Mouse (Mus musculus) neural tube, embryonic 12.5 days (tissue): ENCODE measurements around the gene Bcas3. TPM values are rescaled to one million over a fixed set of nuclear protein-coding genes. Genes with fewer than 3 reads are reported as not detected.
A peak's percentile ranks its signal among the peaks of the same experiment; 100 is the strongest.

Experiments
- ATAC-seq: fragments of 200-750 bp; cut with Nextera tagmentation; 2 replicates; pipeline ENCODE4 v1.8.0; 2017; ENCODE audit warnings: low read depth, mild to moderate bottlenecking, moderate TSS enrichment, moderate library complexity; ENCODE audit not compliant: low FRiP score
- H3K27ac ChIP-seq: fragments of 300-500 bp; sonication (generic); 2 replicates; pipeline ENCODE4 v1.5.1; 2016
- H3K27me3 ChIP-seq: fragments of 300-500 bp; sonication (generic); replicated peaks from 2 replicates; pipeline ENCODE4 v1.6.1; 2016; ENCODE audit warnings: mild to moderate bottlenecking
- H3K36me3 ChIP-seq: fragments of 300-500 bp; sonication (generic); 2 replicates; pipeline ENCODE4 v1.6.1; 2016; ENCODE audit warnings: mild to moderate bottlenecking
- H3K4me1 ChIP-seq: fragments of 300-500 bp; sonication (generic); 2 replicates; pipeline ENCODE4 v1.6.1; 2016
- H3K4me2 ChIP-seq: fragments of 300-500 bp; sonication (generic); replicated peaks from 2 replicates; pipeline ENCODE4 v1.6.1; 2016; ENCODE audit warnings: mild to moderate bottlenecking
- H3K4me3 ChIP-seq: fragments of 300-500 bp; sonication (generic); 2 replicates; pipeline ENCODE4 v1.5.1; 2016
- H3K9ac ChIP-seq: fragments of 300-500 bp; sonication (generic); 2 replicates; pipeline ENCODE4 v1.6.1; 2016; ENCODE audit warnings: mild to moderate bottlenecking
- H3K9me3 ChIP-seq: fragments of 300-500 bp; sonication (generic); 2 replicates; pipeline ENCODE4 v1.6.1; 2016; ENCODE audit warnings: mild to moderate bottlenecking
- WGBS: fragments of 180-500 bp; shearing (Covaris S2); methylation state at CpG from one replicate; pipeline ENCODE4 v1.1.7; 2016; 5-methylcytosine and 5-hydroxymethylcytosine counted together
- polyA plus RNA-seq: library from polyadenylated mRNA; unstranded; fragments of >200 nt; fragmentation: Nextera tagmentation; extraction: Ambion mirVana; gene quantifications from 2 replicates; pipeline ENCODE4 v1.2.1, GENCODE M21; 2016

Gene Bcas3
- polyA plus RNA-seq, 1 experiment from 2014 or later, result 38.2 TPM

- 85% methylated on average over 3 of the region's 3 CpGs for WGBS
- ATAC-seq, result no peak
- H3K9ac ChIP-seq, result no peak overlapping the region
These were observed 260.6 kb downstream of the Bcas3 start for GRCm38 (mm10) chr11:85613586-85613985.

DNA sequence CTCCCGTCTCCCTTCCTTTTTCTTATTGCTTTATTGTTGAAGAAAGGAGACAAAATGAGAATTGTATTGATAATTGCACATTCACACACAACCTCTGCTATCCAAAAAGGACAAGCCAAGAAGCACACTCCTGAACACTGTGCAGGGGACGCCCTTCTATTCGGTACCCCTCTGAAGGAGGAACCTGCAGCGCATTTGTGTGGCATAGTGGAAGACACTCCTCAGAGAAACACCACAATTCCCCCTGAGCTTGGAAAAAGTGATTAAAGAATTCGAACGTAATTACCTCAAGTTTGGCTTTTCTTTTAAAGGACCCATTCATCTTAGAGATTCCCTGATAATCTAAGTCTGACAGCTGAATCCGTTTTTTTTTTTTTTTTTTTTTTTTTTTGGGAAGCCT is 261.5 kb downstream of the Bcas3 start:
- Histone ChIP-seq H3K36me3 (no peaks in the 10 kb centered on the region), H3K9ac (no peak overlapping the region), H3K4me1 (peaks cover 6% of the 10 kb centered on the region; the same call in 1 of the 2 replicates), H3K27me3 (no peaks in the 10 kb centered on the region), H3K27ac (no peak overlapping the region), H3K4me2 (no peak overlapping the region), H3K9me3 (no peaks in the 10 kb centered on the region), H3K4me3 (no peak overlapping the region)
- ATAC-seq, result no peak
- 86% methylated on average over 7 of the region's 7 CpGs for WGBS

More at GRCm38 (mm10) chr11:85613586-85613985, 260.6 kb downstream of the Bcas3 start:
- no peaks in the 10 kb centered on the region for H3K36me3 ChIP-seq
- H3K4me1 ChIP-seq, result no peaks in the 10 kb centered on the region
- H3K27me3 ChIP-seq, result no peaks in the 10 kb centered on the region
- no peak overlapping the region for H3K27ac ChIP-seq
- no peaks in the 10 kb centered on the region for H3K9me3 ChIP-seq
- H3K4me3 ChIP-seq, result no peak overlapping the region
- H3K4me2 ChIP-seq, result no peak overlapping the region

GRCm38 (mm10) chr11:85615421-85615820 is 262.5 kb downstream of the Bcas3 start:
- no peak overlapping the region for H3K4me3 ChIP-seq
- no peak overlapping the region for H3K27ac ChIP-seq
- H3K4me2 ChIP-seq, result no peak overlapping the region
- no peak overlapping the region for H3K9ac ChIP-seq
- WGBS, result 73% methylated on average over 7 of the region's 7 CpGs
- ATAC-seq, result no peak
- no peaks in the 10 kb centered on the region for H3K9me3 ChIP-seq
- no peaks in the 10 kb centered on the region for H3K36me3 ChIP-seq
- no peaks in the 10 kb centered on the region for H3K27me3 ChIP-seq
- H3K4me1 ChIP-seq, result peaks cover 6% of the 10 kb centered on the region; the same call in 1 of the 2 replicates

GRCm38 (mm10) chr11:85621486-85621885 is 268.5 kb downstream of the Bcas3 start:
- Histone ChIP-seq H3K36me3 (no peaks in the 10 kb centered on the region), H3K4me1 (peaks cover 6% of the 10 kb centered on the region; the same call in 1 of the 2 replicates)

DNA sequence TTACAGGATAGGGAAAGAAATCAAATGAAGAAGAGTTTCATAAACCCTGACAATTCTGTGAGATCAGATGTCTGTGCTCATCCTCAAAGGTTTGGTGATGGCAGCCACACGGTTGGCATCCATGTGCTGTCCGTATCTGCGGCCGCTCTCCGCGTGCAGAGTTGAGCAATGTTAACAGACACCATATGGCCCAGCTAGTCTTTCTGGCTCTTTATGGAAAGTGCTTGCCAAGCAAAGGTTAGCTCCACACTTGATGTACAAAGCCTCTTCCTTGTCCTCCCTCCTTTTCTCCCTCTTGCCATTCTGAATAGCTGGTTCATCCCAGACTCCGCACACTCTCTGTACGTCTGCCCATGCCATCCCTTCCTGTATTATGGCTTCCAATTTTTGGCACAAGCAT is 269.0 kb downstream of the Bcas3 start:
- 87% methylated on average over 8 of the region's 8 CpGs for WGBS
- Histone ChIP-seq H3K4me3 (no peak overlapping the region), H3K9ac (no peak overlapping the region), H3K27me3 (no peaks in the 10 kb centered on the region), H3K36me3 (no peaks in the 10 kb centered on the region), H3K27ac (no peak overlapping the region), H3K9me3 (no peaks in the 10 kb centered on the region), H3K4me1 (peaks cover 6% of the 10 kb centered on the region; the same call in 1 of the 2 replicates), H3K4me2 (no peak overlapping the region)
- ATAC-seq, result no peak

More at GRCm38 (mm10) chr11:85621486-85621885, 268.5 kb downstream of the Bcas3 start:
- no peak overlapping the region for H3K4me3 ChIP-seq
- H3K27me3 ChIP-seq, result no peaks in the 10 kb centered on the region
- no peaks in the 10 kb centered on the region for H3K9me3 ChIP-seq
- H3K9ac ChIP-seq, result no peak overlapping the region
- 23% methylated on average over 2 of the region's 2 CpGs for WGBS
- no peak overlapping the region for H3K4me2 ChIP-seq
- no peak for ATAC-seq
- no peak overlapping the region for H3K27ac ChIP-seq

DNA sequence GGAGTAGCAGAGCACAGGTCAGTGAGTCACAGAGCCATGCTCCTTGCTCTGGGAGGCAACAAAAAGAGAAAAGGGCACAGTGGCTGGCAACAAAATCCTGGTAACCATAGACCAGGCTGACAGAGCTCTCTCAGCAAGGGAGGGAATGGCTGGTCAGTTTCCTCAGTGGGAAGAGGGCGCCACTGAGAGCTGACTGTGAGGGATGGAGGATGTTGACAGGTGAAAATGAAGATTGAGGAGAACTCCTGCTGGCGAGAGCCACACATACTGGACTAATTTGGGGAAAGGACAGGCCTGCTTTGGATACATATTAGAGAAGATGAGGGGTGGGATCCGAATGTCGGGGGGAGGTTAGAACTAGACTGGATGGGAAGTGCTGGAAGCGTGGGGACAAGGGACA is 272.2 kb downstream of the Bcas3 start:
- Histone ChIP-seq H3K27ac (no peak overlapping the region), H3K4me3 (no peak overlapping the region), H3K9ac (no peak overlapping the region), H3K4me2 (no peak overlapping the region), H3K9me3 (no peaks in the 10 kb centered on the region), H3K27me3 (no peaks in the 10 kb centered on the region), H3K4me1 (peaks cover 11% of the 10 kb centered on the region), H3K36me3 (no peaks in the 10 kb centered on the region)
- 44% methylated on average over 5 of the region's 5 CpGs for WGBS
- no peak for ATAC-seq

DNA sequence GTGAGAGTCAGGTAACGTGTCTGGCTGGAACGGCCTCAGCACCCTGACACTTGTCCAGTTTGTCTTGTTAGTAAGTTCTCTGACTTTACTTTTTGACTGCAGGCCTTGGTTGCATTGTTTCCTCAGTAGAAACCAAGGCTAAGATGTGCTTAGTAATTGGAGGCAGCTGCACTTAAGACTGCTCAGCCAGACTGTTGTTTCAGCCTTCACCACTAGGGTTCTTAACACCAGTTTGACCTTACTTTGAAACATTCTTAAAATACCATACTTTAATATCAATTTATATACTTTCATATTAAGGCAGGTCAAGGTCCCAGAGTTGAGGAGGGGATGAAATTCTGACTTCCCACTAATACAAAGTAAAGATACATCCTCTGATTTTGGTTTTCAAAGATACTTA is 273.9 kb downstream of the Bcas3 start:
- H3K4me2 ChIP-seq, result no peak overlapping the region
- no peaks in the 10 kb centered on the region for H3K36me3 ChIP-seq
- H3K9me3 ChIP-seq, result no peaks in the 10 kb centered on the region
- WGBS, result 90% methylated on average over 2 of the region's 2 CpGs
- H3K27ac ChIP-seq, result no peak overlapping the region
- H3K27me3 ChIP-seq, result no peaks in the 10 kb centered on the region
- ATAC-seq, result no peak
- H3K4me3 ChIP-seq, result no peak overlapping the region
- H3K4me1 ChIP-seq, result peaks cover 11% of the 10 kb centered on the region
- no peak overlapping the region for H3K9ac ChIP-seq

GRCm38 (mm10) chr11:85627405-85627804 is 274.4 kb downstream of the Bcas3 start:
- H3K4me3 ChIP-seq, result no peak overlapping the region
- H3K27me3 ChIP-seq, result no peaks in the 10 kb centered on the region
- no peak overlapping the region for H3K4me2 ChIP-seq
- H3K36me3 ChIP-seq, result no peaks in the 10 kb centered on the region
- peaks cover 11% of the 10 kb centered on the region for H3K4me1 ChIP-seq
- H3K27ac ChIP-seq, result no peak overlapping the region
- no peak overlapping the region for H3K9ac ChIP-seq
- WGBS, result 85% methylated on average over 3 of the region's 3 CpGs
- no peaks in the 10 kb centered on the region for H3K9me3 ChIP-seq
- ATAC-seq, result no peak

DNA sequence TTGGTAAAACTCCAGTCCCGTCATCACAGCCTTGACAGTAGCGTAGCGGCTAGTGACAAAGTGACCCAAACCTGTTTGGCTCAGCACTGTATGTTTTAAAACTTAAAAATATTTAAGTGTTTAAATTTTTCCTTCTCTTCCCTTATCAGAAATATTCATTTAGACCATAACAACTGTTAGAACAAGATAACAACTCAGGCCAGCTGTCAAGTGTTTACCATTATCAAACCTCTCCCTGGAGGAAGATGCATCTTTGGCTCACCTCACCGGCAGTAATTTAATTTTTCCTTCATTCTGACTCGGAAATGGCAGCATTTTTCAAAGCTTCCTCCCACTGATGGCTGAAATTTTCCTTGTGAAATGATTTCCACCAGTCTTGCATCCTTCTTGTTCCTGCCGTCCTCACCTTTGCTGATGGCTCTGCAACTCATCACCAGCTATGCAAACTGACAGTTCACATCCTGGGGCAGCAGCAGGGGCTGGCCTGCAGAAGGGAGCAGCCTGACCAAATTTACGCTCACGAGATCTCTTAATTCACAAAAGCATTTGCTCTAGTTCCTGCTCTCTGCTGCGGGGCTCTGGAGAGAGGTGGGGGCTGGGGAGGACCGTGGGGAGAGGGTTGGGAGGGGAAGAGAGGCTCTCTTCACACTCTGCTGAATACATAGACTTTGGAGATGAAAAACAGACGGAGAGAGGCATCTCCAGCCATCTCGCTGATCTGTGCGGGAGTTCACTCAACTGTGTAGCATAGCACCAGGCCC is 275.5 kb downstream of the Bcas3 start:
- no peak for ATAC-seq
- H3K36me3 ChIP-seq, result no peaks in the 10 kb centered on the region
- H3K27ac ChIP-seq, result peak overlapping the region; percentile 37; the same call in 1 of the 2 replicates
- H3K9me3 ChIP-seq, result no peaks in the 10 kb centered on the region
- no peak overlapping the region for H3K4me3 ChIP-seq
- 55% methylated on average over 13 of the region's 13 CpGs for WGBS
- peak overlapping the region; percentile 30; the same call in 1 of the 2 replicates for H3K4me2 ChIP-seq
- no peaks in the 10 kb centered on the region for H3K27me3 ChIP-seq
- no peak overlapping the region for H3K9ac ChIP-seq
- peaks cover 19% of the 10 kb centered on the region for H3K4me1 ChIP-seq

- no peak overlapping the region for H3K4me2 ChIP-seq
- no peaks in the 10 kb centered on the region for H3K36me3 ChIP-seq
- no peak for ATAC-seq
- H3K9me3 ChIP-seq, result no peaks in the 10 kb centered on the region
- peaks cover 16% of the 10 kb centered on the region for H3K4me1 ChIP-seq
- no peaks in the 10 kb centered on the region for H3K27me3 ChIP-seq
- no peak overlapping the region for H3K27ac ChIP-seq
- WGBS, result 33% methylated on average over 2 of the region's 2 CpGs
- no peak overlapping the region for H3K4me3 ChIP-seq
- H3K9ac ChIP-seq, result no peak overlapping the region
These were observed 279.6 kb downstream of the Bcas3 start for GRCm38 (mm10) chr11:85632568-85632981.

DNA sequence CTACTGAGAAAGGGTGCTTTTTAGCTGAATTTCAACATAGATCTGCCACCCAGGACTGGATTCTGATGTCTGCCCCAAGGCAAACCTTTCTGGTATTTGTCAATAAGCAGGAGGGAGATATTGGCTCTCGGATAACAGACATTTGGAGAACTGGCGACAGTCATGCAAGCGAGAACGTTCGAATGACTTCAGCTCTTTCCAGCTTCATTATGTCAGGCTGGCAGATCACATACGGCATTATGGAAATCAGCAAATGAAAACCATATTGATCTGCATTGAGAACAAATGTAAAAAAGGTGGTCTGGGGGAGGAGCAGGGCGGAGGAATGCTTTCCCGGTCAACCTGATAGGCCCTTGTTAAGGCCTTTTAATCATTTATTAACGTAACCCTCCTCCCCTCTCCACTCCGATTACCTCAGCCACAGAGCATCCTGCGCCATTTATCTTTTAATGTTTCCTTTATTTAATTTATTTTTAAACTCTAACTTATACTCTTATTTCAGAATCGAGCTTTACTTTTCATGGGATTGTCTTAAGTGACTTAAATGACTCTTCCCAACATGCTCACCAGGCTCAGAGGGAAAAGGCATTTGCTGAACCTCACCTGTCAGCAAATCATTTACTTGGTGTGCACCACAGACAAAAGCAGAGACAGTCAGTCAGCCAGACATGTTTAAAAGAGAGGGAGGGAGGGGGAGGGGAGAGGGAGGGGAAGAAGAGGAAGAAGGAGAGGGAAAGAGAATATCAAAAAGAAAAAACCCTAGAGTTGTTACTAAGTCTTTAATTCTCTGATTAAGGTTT is 285.9 kb downstream of the Bcas3 start:
- H3K27me3 ChIP-seq, result no peaks in the 10 kb centered on the region
- no peak overlapping the region for H3K27ac ChIP-seq
- no peak overlapping the region for H3K4me3 ChIP-seq
- no peak overlapping the region for H3K9ac ChIP-seq
- no peaks in the 10 kb centered on the region for H3K9me3 ChIP-seq
- no peak for ATAC-seq
- H3K36me3 ChIP-seq, result no peaks in the 10 kb centered on the region
- 62% methylated on average over 12 of the region's 12 CpGs for WGBS
- H3K4me2 ChIP-seq, result no peak overlapping the region
- H3K4me1 ChIP-seq, result peaks cover 28% of the 10 kb centered on the region

- WGBS, result 17% methylated on average over 5 of the region's 5 CpGs
- Histone ChIP-seq H3K4me3 (no peak overlapping the region), H3K4me2 (peak overlapping the region; percentile 50), H3K9me3 (no peaks in the 10 kb centered on the region), H3K36me3 (no peaks in the 10 kb centered on the region), H3K27me3 (no peaks in the 10 kb centered on the region), H3K4me1 (peaks cover 36% of the 10 kb centered on the region), H3K9ac (no peak overlapping the region), H3K27ac (peak overlapping the region; percentile 39)
- ATAC-seq, result 0 out of 2 replicates have a peak, but pooled peaks have one; percentile 65
These were observed 287.7 kb downstream of the Bcas3 start for GRCm38 (mm10) chr11:85640659-85641058.
